Mouse (Mus musculus): ENCODE data around the gene Ssbp2.

Ssbp2 gene

DNA sequence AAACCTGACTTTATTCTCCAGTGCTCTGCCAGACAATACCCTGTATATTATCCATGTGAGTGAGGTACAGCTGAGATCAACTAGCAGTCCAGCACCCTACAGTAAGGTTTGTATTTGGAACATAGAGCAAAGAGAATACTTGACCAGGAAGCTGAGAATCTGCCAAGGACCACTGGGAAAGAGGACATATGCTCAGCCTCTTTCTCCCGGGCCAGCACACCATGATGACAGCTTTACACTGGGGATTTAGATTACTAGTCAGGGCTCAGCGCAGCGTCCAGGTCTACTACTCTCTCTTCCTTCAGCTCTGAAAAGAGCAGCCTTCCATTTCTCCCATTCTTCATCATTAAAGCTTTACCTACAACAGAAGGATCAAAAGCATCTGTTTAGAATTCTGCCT, 76.6 kb downstream of the Ssbp2 start:
- no peak for DNase-seq

DNA sequence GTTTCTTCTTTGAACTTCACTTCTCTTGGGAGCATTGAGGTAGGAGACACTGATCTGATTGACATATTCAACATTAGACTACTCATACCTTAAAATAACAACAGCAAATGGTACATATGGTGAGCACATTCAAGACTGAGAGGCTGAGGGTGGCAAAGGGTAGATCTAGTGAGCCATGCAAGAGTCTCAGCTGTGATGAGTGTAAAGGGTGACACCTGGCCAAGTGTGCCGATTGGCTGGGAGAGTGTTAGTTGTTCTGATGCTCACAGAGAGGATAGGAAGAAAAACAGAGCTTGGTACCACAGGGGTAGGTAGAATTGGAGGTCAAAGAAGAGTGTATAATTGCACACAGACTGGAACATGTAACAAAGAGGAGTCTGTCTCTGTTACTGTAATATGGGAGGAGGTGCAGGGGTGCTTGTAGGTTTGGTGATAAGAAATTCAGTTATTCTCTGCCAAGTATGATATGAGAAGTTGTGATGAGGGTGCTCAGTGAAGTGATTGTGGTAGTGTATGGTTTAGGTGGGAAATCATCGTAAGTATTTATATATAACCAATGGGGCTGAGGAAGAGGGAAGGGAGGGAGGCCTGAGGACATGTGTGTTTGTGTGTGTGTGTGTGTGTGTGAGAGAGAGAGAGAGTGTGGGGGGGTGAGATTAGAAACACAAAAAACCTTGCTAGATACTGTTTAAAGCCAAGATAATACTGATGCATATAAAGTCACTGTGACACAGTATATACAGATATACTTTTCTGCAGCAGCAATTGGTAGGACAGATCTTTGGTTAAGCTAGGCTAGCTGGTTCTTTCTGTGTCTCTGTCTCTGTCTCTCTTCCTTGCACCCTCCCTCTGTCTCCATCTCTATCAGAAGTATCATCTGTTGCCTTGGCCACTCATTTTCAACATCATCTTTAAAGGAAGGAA, 80.3 kb downstream of the Ssbp2 start:
- DNase-seq, result no peak

DNA sequence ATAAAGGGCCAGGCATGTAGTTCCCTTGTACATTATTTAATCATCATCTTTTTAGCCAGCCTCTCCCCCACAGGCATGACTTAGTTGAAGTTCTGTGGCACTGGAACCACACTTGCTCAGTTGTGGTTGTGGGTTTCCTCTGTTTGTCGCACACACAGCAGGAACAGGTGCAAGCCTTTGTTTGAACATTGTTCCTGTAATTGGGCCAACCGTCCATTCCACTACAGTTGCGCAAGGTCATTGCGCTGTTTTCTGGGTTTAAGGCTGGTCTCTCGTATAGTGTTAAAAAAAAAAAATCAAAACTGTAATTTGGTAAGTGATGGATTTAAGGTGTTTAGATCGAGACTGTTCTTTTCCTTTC, 81.0 kb downstream of the Ssbp2 start:
- no peak for DNase-seq

DNA sequence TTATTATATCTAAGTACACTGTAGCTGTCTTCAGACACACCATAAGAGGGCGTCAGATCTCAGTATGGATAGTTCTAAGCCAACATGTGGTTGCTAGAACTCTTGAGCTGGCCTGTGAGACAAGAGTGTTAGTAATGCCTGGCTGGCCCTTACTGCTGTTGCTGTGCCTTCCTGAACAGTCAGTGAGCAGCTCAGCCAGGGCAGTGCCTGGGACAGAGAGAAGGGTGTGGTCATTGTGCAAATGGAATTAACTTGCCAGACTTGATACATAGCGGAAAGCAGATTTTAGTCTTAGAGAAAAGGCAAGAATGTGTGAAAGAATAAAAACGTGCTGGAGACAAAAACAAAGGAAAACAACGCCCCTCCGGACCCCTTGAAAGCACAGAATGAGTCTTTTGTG, 83.5 kb downstream of the Ssbp2 start:
- DNase-seq, result no peak

DNA sequence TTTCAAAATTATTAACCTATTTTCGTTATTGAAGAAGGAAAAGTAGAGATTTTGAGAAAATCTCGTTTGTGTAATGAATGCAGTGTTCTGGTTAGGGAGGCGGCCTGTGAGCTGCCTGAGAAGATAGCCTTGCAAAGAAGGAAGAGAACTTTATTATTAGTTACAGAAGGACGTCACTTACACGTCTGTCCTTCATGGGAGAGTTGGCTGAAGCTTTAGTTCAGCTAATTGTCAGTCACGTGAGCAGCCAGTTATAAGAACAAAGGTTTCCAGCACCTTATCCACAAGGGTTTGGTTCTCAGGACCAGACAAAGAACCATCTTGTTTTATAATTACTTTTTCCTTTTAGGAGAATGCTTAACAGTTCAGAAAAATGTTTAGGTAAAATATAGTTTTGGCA, 104.0 kb downstream of the Ssbp2 start:
- DNase-seq, result no peak

DNA sequence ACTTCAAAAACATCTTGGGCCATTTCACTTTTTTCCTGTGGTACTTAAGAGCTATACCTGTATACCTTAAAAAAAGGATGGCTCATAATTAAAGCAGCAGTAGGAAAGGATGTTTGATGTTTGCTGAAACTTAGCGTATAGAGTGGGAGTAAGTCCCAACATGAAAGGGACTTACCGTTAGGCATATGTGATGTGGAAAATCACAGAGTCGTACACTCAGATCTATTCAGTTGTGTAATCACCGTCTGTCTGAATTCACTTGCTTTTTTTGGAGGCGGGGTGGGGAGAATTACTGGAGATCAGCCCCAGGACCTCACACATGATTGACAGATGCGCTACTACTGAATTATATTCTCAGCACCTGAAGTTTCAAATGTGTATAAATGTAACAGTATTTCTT, 104.7 kb downstream of the Ssbp2 start:
- no peak for DNase-seq

DNA sequence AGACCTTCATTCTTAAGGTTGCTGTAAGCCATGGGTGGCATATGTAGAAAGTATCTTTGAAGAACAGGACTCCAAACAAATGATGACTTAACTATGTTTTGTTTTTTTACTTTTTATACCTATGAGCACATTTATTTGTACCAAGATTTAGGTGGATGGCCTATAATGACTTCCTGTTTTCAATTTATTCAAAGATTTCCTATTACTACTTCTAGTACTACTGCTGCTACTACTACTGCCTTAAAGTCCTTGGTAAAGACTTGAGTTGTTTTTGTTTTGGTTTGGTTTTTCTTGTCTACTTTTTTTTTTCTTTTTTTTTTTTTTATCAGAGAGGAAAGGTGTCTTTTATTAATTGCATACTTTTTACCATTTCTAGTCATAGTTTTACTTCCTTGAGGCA, 121.4 kb downstream of the Ssbp2 start:
- no peak for DNase-seq

DNA sequence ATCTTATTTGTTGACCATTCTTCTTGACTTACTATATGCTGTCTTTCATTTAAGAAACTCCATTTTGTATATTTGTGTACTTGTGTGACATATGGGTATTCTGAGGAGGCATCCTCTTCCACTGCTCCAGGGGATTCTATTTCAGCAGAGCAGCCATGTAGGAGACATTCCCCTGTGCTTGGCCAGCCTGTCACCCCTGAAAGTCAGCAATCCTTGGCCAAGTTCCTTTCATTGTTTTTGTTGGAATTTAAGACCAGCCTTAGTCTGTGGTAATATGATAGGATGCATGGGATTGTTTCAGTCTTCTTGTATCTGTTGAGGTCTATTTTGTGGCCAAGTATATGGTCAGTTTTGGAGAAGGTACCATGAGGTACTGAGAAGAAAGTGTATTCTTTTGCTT, 122.1 kb downstream of the Ssbp2 start:
- no peak for DNase-seq

DNA sequence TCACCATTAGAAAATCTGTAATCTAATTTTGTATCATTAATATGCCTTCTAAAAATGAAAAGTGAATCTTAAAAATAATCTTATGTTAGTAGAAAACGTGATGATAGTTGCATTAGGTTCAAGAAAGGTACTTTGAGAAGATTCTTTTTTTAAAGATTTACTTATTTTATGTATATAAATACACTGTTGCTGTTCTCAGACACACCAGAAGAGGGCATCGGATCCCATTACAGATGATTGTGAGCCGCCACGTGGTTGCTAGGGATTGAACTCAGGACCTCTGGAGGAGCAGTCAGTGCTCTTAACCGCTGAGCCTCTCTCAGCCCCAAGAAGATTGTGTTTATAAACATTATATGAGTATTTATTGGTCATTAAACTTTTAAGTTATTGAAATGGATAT, 126.3 kb downstream of the Ssbp2 start:
- DNase-seq, result no peak

DNA sequence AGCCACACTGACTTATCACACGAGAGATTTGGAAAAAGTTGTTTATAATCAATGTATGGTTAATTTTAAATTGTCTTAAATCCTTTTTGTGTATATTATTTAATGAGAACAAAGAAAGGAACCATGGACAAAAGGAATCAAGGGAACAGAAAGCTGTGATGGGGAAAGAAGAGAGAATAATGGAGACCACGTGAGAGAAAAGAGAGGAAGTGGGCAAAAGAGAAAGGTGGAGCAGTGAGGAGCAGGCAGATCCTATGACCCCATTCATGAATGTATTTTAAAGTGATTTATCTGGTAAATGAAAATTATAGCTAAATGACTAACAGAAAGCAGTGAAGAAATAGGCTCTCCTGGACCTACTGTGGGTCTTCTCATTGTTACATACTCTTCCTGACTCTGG, 128.4 kb downstream of the Ssbp2 start:
- no peak for DNase-seq

DNA sequence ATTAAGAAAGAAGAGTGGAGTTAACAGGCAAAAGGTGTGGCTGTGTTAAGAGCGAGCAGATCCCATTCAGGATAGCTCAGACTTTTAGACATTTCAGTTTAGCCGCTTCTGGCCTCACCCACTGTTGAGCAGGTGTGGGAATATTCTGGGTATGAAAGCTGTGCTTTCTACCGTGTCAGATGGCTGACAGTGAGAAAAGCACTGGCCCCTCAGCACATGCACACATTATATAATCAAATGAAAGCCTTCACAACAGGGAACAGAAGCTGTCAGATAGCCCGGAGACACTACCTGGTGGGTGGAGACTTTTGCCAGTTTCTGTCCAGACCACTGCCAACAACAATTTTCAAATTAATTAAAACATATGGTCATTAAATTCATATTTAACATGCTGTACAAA, 131.8 kb downstream of the Ssbp2 start:
- DNase-seq, result no peak

DNA sequence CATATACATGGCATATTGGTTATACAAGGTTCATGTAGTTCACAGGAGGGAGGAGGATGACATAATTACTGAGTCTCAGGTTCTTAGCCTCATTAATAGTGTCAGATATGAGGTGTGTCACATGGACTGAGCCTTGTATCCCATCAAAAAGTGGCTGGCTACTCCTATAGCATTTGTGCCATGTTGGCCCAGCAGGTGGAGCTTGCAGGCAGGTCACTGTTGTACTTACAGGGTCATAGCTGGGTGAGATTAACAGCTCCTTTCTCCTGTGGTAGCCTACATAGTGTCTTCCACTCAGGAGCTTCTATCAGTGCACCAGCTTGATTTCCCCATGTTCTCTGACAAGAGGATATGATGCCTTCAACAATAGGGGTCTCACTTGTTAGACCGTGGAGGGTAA, 135.2 kb downstream of the Ssbp2 start:
- no peak for DNase-seq

DNA sequence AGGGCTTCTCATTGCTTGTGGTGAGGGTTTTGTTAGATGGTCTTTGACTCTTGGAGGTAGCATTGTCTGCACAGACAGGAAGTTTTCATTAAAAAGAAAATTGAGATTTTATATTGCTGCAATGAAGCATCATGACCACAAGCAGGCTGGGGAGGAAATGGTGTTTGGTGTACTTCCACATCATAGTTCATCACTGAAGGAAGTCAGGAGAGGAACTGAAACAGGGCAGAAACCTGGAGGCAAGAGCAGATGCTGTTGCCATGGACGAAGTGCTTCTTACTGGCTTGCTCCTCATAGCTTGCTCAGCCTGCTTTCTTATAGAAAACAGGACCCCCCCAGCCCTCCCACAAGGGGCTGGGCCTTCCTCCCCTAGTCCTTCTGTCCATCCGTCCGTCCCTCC, 139.5 kb downstream of the Ssbp2 start:
- DNase-seq, result no peak

DNA sequence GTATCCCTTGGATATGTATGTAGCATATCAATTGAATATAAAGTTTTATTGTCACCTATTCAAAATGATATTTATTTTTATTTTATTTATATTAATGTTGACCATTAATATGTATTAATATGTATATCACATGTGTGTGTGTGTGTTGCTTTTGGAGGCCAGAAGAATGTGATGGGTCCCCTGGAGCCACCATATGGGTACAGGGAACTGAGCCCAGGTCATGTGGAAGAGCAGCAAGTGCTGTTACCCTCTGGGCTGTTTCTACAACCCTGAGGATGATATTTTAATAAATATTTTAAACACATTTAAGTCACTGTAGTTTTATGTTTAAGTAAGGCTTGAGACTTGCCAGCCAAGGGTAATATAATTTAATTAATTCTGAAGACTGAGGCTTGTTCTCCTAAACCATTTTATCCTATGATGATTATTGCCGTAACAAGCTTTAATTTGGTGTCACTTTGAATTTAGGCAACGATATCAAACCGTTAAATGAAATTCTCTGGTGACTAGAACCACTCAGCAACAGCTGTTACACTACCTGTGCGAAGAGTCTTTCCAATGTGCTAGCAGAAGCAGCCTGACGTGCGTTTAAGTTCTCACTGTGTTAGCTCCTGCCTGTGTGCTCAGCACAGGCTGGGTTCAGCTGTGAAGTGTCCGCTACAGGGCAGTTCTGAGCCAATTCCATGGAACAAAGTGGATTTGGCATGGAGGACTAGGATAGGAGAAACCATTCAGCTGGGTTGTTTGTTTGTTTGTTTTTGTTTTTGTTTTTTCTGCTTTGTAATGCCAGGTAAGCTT, 145.2 kb downstream of the Ssbp2 start:
- no peak for DNase-seq

DNA sequence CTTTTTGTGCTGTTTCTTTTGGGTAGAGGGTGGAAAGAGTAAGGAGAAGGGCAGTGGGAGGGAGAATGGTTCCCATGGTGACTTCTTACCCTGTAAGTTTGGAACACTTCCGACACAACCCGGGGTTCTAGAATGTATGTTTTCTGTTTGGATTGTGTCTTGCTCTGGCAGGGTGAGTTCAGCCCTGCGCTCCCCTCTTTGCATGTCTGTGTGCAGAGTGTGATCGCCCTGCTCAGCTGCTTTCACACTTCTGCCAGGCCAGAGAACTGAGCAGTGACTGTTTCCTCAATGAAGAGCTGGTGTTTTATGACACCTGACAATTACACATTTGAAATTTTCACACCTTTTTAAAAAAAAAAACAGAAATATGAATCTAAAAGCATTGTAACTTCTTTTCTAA, 150.5 kb downstream of the Ssbp2 start:
- DNase-seq, result no peak

DNA sequence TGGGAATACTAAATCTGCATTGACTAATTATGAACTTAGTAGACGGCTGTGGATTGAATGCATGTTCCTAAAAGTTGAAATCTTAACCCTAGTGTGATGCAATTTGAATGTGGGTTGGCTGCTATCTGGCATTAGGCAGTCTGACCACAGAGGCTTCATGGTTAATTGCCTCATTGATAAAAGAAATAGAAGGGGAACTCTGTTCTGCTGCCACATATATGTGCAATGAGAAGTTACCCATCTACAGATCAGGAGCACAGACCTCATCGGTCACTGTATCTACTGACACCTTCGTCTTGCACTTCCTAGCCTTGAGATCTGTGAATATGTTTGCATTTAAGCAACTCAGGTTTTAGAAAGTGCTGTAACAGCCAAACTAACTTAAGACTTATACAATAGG, 151.8 kb downstream of the Ssbp2 start:
- no peak for DNase-seq

DNA sequence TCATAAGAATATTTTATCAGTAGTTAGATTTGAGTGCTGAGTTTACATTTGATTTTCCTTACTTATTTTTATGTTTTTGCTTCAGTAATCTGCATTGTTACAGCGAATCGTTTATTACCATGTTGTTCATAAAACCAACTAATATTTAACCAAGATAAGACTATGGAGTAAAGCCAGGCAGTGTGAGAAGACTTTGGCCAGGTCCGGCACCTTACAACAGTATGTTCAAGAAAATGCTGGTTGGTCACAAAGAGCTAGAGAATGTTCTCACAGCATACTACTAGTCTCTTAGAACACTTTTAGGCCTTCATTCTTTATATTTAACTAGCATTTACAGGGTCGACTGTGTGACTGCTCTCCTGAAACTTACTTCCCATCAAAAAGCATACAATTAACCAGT, 152.5 kb downstream of the Ssbp2 start:
- DNase-seq, result no peak

DNA sequence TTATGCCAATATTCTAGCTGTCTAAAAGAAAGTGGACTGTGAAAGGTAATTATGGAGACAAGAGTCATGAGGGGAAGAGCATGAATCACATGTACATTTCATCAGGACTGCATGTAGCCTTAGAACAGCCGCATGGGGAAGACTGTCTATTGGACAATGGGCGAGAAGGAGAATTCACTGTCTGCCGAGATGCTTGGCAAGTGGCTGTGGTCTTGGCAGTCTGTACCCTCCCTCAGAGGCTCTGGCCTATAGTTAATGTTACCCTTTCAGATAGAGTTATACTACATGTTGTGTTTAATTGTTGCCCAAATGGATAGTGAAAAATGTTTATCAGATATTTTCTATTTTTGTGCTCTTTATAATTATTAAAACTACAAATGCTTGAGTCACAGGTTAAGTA, 156.0 kb downstream of the Ssbp2 start:
- no peak for DNase-seq

DNA sequence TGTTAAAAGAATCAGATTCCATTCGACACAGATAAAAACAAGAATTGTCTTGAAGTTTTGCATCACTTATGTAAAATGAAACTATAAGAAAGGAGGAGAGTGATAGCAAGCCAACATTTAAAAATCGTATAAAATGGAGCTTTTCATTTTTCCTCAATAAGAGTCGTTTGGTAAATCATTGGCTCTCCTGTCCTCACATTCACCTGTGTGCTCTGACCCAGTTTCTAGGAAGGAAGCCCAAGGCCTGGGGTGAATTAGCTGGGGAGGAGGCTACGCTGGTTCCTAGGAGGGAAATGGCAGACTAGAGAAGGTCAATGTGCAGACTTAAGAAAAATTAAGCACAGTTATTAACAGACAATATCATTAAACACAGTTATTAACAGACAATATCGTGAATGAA, 156.8 kb downstream of the Ssbp2 start:
- DNase-seq, result no peak

DNA sequence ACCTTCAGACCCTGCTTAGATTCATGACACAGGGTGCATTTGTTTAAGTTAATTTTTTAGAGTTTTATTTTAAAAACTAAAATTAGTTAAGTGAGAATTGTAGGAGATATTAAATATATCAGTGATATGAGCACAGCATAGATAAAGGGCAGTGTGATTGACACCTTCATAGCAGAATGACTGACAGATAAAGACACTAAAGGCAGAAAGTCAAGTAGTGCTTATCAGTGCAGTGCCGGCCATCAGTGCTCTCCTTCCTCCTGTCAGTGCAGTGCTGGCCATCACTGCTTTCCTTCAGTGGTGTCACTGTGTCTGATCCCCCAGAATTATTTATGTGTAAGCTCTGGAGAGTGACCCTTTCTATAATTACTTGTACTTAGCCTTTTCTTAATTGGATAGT, 159.3 kb downstream of the Ssbp2 start:
- no peak for DNase-seq

DNA sequence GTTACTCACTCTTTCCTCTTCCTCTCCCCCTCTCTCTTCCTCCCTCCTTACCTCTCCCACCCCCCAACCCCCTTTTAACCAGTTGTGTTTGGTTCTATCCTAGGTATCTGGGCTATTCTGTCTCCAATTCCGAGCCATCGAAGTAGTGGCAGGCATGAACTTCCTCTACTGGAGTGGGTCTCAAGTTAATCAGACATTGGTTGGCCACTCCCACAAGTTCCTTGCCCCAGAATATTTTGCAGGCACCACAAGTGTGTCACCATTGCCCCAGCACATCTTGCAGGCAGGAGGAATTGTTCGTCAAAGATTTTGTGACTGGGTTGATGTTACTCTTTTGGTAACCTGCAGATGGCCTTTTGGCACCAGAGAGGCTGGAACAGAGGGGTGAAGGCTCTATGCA, 160.5 kb downstream of the Ssbp2 start:
- no peak for DNase-seq

DNA sequence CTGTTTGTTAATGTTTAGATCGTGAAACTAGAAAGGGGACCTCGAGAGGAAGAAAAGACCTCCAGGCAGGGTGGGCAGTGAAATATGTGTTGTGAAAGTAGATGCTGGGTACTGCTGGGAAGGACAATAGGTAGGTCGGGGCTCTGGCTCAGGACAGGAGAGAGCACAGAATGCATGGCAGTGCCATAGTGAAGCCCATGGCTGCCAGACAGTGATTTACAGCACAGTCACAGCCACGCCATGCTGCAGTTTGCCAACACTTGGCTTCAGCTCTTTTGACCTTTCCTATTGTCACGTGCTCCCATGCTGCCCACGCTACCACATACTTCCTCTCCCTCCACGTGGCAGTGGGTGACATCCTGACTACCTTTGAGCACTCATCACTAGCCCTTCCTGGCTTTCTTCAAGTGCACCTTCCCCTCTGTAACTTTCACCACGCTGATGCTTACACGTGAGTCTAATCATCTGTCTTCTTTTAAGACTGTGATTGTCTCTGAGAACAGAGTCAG, 171.3 kb downstream of the Ssbp2 start:
- no peak for DNase-seq

DNA sequence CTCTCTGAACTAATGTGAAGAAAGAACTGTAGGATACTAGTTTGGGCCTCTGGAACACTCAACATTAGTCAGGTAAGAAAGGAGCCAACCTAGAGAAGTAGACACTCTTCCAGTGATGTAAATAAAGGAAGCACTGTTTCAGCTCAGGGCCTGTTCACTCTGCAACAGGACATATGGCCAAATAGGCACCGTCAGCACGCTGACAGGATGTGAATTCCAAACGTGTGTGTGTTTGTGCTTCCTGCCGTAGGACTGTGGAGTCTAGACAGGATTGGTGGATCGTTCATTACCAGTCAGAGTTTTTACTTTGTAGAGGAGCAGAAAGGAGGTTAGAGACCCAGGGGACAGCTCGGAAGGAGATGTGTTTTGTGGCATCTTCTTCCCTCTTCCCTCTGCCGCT, 174.0 kb downstream of the Ssbp2 start:
- no peak for DNase-seq

DNA sequence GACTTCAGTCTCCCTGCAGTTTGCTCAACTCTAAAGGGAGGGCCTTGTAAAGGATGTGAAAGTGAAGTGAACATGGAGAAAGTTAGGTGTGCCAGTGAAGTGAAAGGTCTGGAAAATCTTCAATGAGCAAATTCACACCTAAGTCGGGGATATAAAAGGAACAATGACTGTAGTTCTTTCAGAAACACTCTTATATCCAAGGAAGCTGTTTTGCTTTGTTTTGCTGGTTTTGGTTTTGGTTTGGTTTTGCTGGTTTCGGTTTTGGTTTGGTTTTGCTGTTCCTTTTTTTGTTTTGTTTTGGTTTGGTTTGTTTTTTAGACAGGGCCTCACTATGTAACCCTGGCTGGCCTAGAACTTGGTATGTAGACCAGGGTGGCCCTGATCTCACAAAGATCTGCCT, 175.9 kb downstream of the Ssbp2 start:
- DNase-seq, result no peak
